Mouse (Mus musculus) stomach, embryonic 16.5 days (tissue): ENCODE results near the gene Olfml2b. TPM values are rescaled to one million over a fixed set of nuclear protein-coding genes. Genes with fewer than 3 reads are reported as not detected.
A peak's percentile ranks its signal among the peaks of the same experiment; 100 is the strongest.

Experiments
- ATAC-seq: fragments of 200-750 bp; cut with Nextera tagmentation; 2 replicates; pipeline ENCODE4 v1.8.0; 2017; ENCODE audit warnings: moderate number of reproducible peaks, moderate TSS enrichment; ENCODE audit not compliant: insufficient read depth, low FRiP score
- H3K27ac ChIP-seq: fragments of 300-500 bp; sonication (generic); 2 replicates; pipeline ENCODE4 v1.5.1; 2014; ENCODE audit warnings: low read length
- H3K27me3 ChIP-seq: fragments of 300-500 bp; sonication (generic); 2 replicates; pipeline ENCODE4 v1.6.1; 2014; ENCODE audit warnings: low read length, control low read depth, mixed read lengths; ENCODE audit not compliant: control insufficient read depth, insufficient read depth
- H3K36me3 ChIP-seq: fragments of 300-500 bp; sonication (generic); 2 replicates; pipeline ENCODE4 v1.6.1; 2014; ENCODE audit warnings: low read length; ENCODE audit not compliant: control insufficient read depth, insufficient read depth
- H3K4me1 ChIP-seq: fragments of 300-500 bp; sonication (generic); 2 replicates; pipeline ENCODE4 v1.6.1; 2014; ENCODE audit warnings: low read length, control low read depth, mixed read lengths; ENCODE audit not compliant: control insufficient read depth, insufficient read depth
- H3K4me2 ChIP-seq: fragments of 300-500 bp; sonication (generic); 2 replicates; pipeline ENCODE4 v1.6.1; 2014; ENCODE audit warnings: low read depth, low read length, mixed read lengths
- H3K4me3 ChIP-seq: fragments of 300-500 bp; sonication (generic); replicated peaks from 2 replicates; pipeline ENCODE4 v1.5.1; 2014; ENCODE audit warnings: mild to moderate bottlenecking, low read length
- H3K9ac ChIP-seq: fragments of 300-500 bp; sonication (generic); 2 replicates; pipeline ENCODE4 v1.6.1; 2014; ENCODE audit warnings: low read length
- H3K9me3 ChIP-seq: fragments of 300-500 bp; sonication (generic); replicated peaks from 2 replicates; pipeline ENCODE4 v1.6.1; 2016; ENCODE audit warnings: low read length, control low read depth; ENCODE audit not compliant: control insufficient read depth
- WGBS: fragments of 180-500 bp; shearing (Covaris S2); extraction: QIAGEN DNeasy Blood & Tissue Kit; methylation state at CpG from one replicate; pipeline ENCODE4 v1.1.7; 2014; 5-methylcytosine and 5-hydroxymethylcytosine counted together
- polyA plus RNA-seq: library from polyadenylated mRNA; unstranded; fragments of >200 nt; fragmentation: Nextera tagmentation; extraction: Ambion mirVana; gene quantifications from 2 replicates; pipeline ENCODE4 v1.2.1, GENCODE M21; 2015

Olfml2b gene
- polyA plus RNA-seq, 1 experiment from 2014 or later, result 49.2 TPM

DNA sequence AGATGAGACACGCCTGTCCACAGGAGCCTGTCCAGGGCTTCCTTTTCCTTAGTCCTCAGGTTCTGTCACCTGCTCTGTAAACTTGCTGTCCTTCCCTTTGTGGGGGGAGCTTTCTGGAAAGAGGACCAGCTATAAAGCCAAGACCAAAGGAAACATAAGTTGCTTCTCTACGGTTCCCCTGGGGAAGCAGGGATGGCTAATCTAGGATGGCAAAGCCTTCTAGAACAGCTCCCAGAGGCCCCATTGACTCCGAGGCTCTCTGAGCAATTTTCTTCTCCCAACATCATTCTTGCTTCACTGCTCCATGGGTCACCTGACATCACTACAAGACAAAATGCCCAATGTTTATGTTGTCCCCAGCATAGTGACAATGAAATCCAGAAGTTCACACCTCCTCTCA lies 32.7 kb upstream of the Olfml2b start:
- Histone ChIP-seq H3K36me3 (no peaks in the 10 kb centered on the region), H3K9ac (no peak overlapping the region), H3K4me2 (no peak overlapping the region), H3K27ac (no peak overlapping the region), H3K9me3 (no peaks in the 10 kb centered on the region), H3K4me1 (no peaks in the 10 kb centered on the region), H3K27me3 (no peaks in the 10 kb centered on the region), H3K4me3 (no peak overlapping the region)
- no peak for ATAC-seq
- WGBS, result 92% methylated on average over 3 of the region's 3 CpGs

DNA sequence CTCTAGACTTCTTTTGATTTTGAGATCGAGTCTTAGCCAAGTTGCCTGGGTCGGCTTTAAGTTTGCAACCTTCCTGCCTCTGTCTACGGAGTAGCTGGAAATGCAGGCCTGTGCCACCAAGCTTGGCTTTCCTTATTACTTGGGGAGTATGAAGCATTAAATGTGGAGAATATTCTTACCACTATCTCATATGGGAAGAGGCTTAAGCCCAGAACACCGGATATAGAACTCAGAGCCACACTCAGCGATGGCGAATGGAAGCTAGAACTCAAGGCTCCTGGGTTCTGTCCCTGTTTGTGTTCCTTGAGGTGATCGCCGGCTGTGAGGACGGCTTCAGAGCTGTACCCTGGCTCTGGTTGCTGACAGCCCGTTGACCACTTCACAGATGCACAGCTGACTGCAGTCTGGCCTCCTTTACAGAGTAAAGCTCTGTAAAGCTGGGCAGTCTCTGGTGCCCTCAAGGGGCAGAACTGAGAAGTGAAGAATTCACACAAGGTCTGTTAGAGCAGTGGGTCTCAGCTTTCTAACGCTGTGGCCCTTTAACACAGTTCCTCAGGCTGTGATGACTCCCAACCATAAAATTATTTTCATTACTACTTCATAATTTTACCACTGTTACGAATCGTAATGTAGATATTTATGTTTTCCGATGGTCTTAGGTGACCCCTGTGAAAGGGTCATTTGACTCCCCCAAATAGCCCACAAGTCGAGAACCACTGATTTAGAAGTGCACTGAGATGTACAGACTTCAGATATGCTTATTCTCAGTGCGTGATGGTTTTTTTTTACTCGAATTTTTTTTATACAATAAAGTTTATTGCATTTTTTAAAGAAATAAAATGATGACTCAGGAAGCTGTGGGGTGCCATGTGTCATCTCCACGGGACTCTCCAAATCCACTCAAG lies 31.1 kb upstream of the Olfml2b start:
- H3K27me3 ChIP-seq, result no peaks in the 10 kb centered on the region
- H3K4me3 ChIP-seq, result no peak overlapping the region

DNA sequence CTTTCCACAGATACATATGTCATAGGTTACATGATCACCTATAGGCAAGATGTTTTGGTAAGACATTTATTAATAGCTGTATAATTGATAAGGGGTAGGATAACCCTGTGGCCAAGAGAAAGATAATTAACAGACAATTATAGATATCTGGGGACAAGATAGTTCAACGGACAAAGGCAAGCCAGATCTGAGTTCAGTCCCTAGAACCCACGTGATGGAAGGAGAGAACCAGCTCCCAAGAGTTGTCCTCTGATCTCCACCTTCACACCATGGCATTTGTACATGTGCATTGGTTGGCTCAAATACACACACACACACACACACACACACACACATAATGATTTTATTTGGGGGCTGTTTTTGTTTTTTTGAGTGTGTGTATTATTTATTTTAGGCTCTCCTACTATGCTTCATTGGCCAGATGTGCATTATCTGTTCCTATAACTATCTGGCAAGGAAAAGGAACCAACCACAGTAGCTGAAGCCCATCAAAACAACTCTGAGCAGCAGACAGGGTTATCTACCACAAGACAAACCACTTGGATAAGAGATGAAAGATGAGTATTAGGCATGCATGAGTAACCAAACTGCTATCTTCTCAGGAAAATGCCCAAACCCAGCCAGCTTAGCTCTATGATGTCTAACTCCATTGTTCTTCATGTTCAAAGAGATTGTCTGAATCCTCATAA lies 24.5 kb upstream of the Olfml2b start:
- peaks cover 7% of the 10 kb centered on the region; the same call in 1 of the 2 replicates for H3K9me3 ChIP-seq
- no peak overlapping the region for H3K4me3 ChIP-seq
- no peak overlapping the region for H3K9ac ChIP-seq
- no peaks in the 10 kb centered on the region for H3K36me3 ChIP-seq
- H3K4me2 ChIP-seq, result no peak overlapping the region
- no peaks in the 10 kb centered on the region for H3K27me3 ChIP-seq
- WGBS, result 78% methylated on average over 2 of the region's 2 CpGs
- ATAC-seq, result no peak
- no peak overlapping the region for H3K27ac ChIP-seq
- H3K4me1 ChIP-seq, result no peaks in the 10 kb centered on the region

More for the DNA sequence above, 31.1 kb upstream of the Olfml2b start:
- H3K9ac ChIP-seq, result no peak overlapping the region
- no peak overlapping the region for H3K27ac ChIP-seq
- no peaks in the 10 kb centered on the region for H3K4me1 ChIP-seq
- H3K9me3 ChIP-seq, result no peaks in the 10 kb centered on the region
- no peaks in the 10 kb centered on the region for H3K36me3 ChIP-seq
- WGBS, result 59% methylated on average over 18 of the region's 18 CpGs
- H3K4me2 ChIP-seq, result no peak overlapping the region
- peak; percentile 83; the same call in 1 of the 2 replicates for ATAC-seq

DNA sequence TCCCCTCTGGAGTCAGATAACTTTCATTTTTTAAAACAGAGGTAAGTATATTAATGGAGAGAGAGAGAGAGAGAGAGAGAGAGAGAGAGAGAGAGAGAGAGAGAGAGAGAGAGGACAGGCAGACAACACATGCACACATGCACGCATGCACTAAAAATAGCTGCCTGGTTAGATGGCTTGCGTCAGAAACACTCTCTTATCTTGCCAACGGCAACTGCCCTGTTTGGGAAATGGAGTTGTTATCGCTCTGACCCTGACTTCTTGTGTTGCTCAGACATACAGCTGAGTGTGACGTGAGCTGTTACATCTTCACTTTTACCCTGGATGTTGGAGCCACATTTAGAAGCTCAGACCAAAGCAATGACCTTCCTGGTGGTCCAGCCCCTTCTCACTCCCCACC lies 21.4 kb upstream of the Olfml2b start:
- Histone ChIP-seq H3K4me1 (no peaks in the 10 kb centered on the region), H3K9ac (no peak overlapping the region), H3K36me3 (no peaks in the 10 kb centered on the region), H3K4me3 (no peak overlapping the region), H3K27ac (no peak overlapping the region), H3K27me3 (no peaks in the 10 kb centered on the region), H3K9me3 (peaks cover 7% of the 10 kb centered on the region; the same call in 1 of the 2 replicates), H3K4me2 (no peak overlapping the region)
- ATAC-seq, result peak; percentile 74; the same call in 1 of the 2 replicates
- 36% methylated on average over 5 of the region's 5 CpGs for WGBS

DNA sequence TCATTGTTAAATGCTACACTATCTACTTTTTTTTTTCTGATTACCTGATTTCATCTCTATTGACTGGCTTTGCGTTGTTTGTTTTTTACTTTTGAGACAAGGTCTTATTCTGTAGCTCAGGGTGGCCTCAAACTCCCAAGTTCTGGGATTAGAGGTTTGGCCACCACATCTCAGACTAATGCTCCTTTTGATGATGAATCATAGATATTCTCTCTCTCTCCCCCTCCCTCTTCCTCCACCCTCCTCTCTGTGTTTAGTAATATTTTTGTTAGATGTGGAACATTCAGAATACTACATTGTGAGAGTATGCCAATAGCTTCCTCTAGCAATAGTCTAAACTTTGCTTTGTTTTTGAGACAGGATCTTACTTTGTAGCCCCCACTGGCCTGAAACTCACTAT lies 20.9 kb upstream of the Olfml2b start:
- ATAC-seq, result no peak
- H3K27me3 ChIP-seq, result no peaks in the 10 kb centered on the region
- no peak overlapping the region for H3K4me3 ChIP-seq
- peaks cover 7% of the 10 kb centered on the region; the same call in 1 of the 2 replicates for H3K9me3 ChIP-seq
- no peak overlapping the region for H3K9ac ChIP-seq
- H3K27ac ChIP-seq, result no peak overlapping the region
- no peak overlapping the region for H3K4me2 ChIP-seq
- H3K4me1 ChIP-seq, result no peaks in the 10 kb centered on the region
- no peaks in the 10 kb centered on the region for H3K36me3 ChIP-seq
- 93% methylated on average over 1 of the region's 1 CpGs for WGBS

DNA sequence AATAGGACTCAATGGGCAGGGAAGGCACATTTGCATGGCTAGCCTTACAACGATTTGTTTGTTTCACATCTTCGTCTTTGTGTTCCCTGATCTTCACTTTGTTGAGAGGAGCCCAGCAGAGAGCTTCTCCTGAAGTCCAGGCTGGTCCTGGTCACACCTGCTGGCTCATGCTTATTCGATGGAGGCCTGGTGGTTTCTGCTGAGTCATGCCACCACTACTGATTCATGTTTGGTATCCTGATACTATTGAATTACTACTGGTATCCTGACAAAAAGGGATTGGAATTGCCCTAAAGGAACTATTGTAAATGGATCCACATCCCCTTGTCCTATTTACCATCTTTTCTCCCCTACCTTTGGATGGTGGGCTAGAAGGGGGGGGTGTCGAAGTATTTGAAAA lies 13.8 kb upstream of the Olfml2b start:
- H3K9ac ChIP-seq, result no peak overlapping the region
- no peaks in the 10 kb centered on the region for H3K4me1 ChIP-seq
- H3K27ac ChIP-seq, result no peak overlapping the region
- no peak overlapping the region for H3K4me3 ChIP-seq
- no peaks in the 10 kb centered on the region for H3K27me3 ChIP-seq
- no peak overlapping the region for H3K4me2 ChIP-seq
- no peaks in the 10 kb centered on the region for H3K36me3 ChIP-seq
- H3K9me3 ChIP-seq, result no peaks in the 10 kb centered on the region
- no peak for ATAC-seq
- WGBS, result 85% methylated on average over 4 of the region's 4 CpGs

DNA sequence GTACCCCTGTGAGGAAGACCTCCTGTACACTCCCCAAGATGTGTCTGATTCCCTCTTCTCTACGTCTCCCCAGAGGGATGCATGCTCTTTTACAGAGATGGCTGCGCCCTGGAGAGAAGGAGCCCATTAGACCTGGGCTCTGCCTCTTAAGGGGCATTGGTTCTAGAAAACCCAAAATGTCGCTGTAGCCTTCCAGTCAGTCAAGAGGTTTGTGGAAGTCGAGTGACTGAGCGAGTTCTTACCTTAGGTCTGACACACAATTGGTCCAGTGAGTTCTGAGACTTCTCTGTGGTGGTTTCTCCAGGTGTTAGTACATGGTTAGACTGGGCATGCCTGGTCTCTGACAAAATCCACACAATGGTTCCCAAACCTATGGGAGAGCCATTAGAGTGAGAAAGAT lies 12.8 kb upstream of the Olfml2b start:
- Histone ChIP-seq H3K9me3 (no peaks in the 10 kb centered on the region), H3K4me1 (no peaks in the 10 kb centered on the region), H3K4me3 (no peak overlapping the region), H3K27ac (no peak overlapping the region), H3K27me3 (no peaks in the 10 kb centered on the region), H3K4me2 (no peak overlapping the region), H3K36me3 (no peaks in the 10 kb centered on the region), H3K9ac (no peak overlapping the region)
- no peak for ATAC-seq
- WGBS, result 94% methylated on average over 5 of the region's 5 CpGs

DNA sequence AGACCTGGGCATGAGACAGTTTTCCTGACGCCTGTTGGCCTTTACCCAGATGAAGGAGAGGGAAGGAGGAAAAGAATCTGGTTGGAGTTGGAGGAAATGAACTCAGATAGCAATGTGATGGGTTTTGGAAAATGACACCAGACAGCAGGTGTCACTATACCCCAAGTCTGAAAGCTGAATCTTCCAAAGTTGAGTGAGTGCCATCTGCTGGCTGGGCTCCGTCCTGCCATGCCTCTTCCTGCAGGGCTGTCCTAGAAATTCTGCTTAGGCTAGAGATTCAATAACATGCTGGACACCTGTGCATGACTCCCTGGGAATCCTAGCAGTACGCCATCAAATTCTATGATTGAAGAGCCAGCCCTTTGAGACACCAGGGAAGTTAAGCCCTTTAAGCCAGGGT lies 11.9 kb upstream of the Olfml2b start:
- H3K4me2 ChIP-seq, result no peak overlapping the region
- H3K9ac ChIP-seq, result no peak overlapping the region
- WGBS, result 20% methylated on average over 3 of the region's 3 CpGs
- no peaks in the 10 kb centered on the region for H3K27me3 ChIP-seq
- no peak overlapping the region for H3K4me3 ChIP-seq
- no peaks in the 10 kb centered on the region for H3K4me1 ChIP-seq
- ATAC-seq, result peak; percentile 58; the same call in 1 of the 2 replicates
- no peak overlapping the region for H3K27ac ChIP-seq
- no peaks in the 10 kb centered on the region for H3K9me3 ChIP-seq
- H3K36me3 ChIP-seq, result no peaks in the 10 kb centered on the region

DNA sequence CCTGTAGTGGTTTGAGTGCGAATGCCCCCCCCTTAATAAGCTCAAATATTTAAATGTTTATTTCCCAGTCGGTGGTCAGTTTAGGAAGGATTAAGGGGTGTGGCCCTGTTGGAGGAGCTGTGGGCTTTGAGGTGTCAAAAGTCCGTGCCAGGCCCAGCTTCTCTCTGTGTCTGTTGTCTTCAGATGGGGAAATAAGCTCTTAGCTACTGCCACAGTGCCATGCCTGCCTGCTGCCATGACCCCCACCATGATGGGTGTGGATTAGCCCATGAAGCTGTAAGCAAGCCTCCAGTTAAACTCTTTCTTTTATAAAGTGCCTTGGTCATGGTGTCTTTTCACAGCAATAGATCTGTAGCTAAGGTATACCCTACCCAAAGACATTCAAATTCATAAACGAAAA lies 11.5 kb upstream of the Olfml2b start:
- no peaks in the 10 kb centered on the region for H3K36me3 ChIP-seq
- H3K9ac ChIP-seq, result no peak overlapping the region
- H3K9me3 ChIP-seq, result no peaks in the 10 kb centered on the region
- WGBS, result 66% methylated on average over 4 of the region's 4 CpGs
- no peak for ATAC-seq
- no peaks in the 10 kb centered on the region for H3K4me1 ChIP-seq
- no peaks in the 10 kb centered on the region for H3K27me3 ChIP-seq
- no peak overlapping the region for H3K4me2 ChIP-seq
- no peak overlapping the region for H3K27ac ChIP-seq
- H3K4me3 ChIP-seq, result no peak overlapping the region
